8 mouse cellular contexts compared by ENCODE assay signal in the genomic region with DNA sequence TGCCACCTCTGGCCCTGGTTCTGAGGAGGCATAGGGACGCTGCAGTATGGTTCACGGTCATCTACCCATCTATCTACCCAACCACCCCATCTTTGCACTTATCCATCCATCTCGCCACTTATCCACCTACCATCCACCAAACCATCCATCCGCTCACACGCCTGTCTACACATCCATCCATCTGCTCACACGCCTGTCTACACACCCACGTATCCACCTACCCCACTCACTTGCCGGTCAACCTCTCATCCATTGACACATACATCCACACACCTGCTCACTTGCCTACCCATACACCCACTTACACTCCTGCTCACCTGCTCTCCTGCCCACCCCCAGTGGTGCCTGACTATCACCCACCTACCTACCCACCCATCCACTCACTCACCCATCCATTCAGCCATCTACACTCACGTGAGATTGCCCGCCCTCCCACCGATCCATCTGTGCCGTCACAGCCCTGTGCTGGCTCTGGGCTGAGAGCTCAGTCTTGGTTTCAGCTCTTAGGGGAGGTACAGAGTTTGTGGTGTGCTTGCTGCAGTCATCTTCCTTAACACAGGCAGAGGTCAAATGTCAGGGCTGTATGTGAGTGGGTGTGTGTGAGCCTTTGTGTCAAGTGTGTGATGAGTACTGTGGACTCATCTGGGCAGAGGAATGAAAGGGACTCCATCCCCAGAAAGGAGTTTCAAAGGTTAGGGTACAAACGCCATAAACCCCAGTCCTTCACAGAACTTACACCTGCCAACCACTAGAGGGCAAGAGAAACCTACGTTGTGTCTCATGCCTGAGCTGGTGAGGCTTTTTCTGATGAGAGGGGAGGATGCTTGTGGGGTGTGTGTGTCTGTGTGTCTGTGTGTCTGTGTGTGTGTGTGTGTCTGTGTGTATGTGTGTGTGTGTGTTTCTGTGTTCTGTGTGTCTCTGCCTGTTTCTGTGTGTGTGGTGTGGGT. TPM values are rescaled to one million over a fixed set of nuclear protein-coding genes. Genes with fewer than 3 reads are reported as not detected.
A peak's percentile ranks its signal among the peaks of the same experiment; 100 is the strongest.
DNase-seq lines count a peak whose midpoint lies in the region; ATAC-seq and TF ChIP-seq lines count a peak whose summit lies in the region.

No protein-coding gene starts in this region.

- peak; percentile 14 for DNase-seq in left cerebral cortex, adult 11 months (ENCODE audit: low spot score)
- no peak for DNase-seq in left cerebral cortex, postnatal 10 days (ENCODE audit: extremely low spot score in 1 of 2, low spot score in 2 of 2)
- DNase-seq in kidney, postnatal 14 days: peak; percentile 47
- DNase-seq in lung, postnatal 10 days: peak; percentile 47
- DNase-seq in splenic B cell, adult 2 months (ENCODE audit: low read depth, low spot score): peak; percentile 46
- DNase-seq in ovary, adult 18-20 months (ENCODE audit: low spot score): no peak

- TF ChIP-seq CTCF in bone marrow, adult 2 months (IDR thresholded peaks at IDR 0.05; ENCODE audit: control insufficient read depth, insufficient read depth, low read length): peak; percentile 54

- H3K4me1 ChIP-seq in bone marrow, adult 2 months (ENCODE audit: control insufficient read depth, insufficient read depth, low read length): no peaks in the 10 kb centered on the region

- no peak overlapping the region for H3K4me3 ChIP-seq in bone marrow, adult 2 months (replicated peaks; ENCODE audit: control insufficient read depth, low read depth, low read length)

- H3K27ac ChIP-seq in bone marrow, adult 2 months (ENCODE audit: control insufficient read depth, insufficient read depth, low read depth, low read length, poor library complexity): no peak overlapping the region

- peak; percentile 74 for ATAC-seq in erythroid progenitor cell, adult 5-6 weeks (replicated peaks; ENCODE audit: low FRiP score, poor library complexity, severe bottlenecking)

- no peak for TF ChIP-seq POLR2A in bone marrow, adult 2 months (IDR thresholded peaks at IDR 0.05; ENCODE audit: borderline replicate concordance, control insufficient read depth, low read depth, low read length)

- H3K27me3 ChIP-seq in splenic B cell, adult 2 months (ENCODE audit: control insufficient read depth, insufficient read depth, low read length, poor library complexity, severe bottlenecking): no peaks in the 10 kb centered on the region

- intact Hi-C loops in left cerebral cortex, postnatal 10 days (cut with DNase I): loop anchor here (2.0 to 5.0 kb wide), 4 partner anchors 77 to 237 kb away; partner anchors contain the start of genes Arhgef16, Trp73 and Wrap73

- no peaks in the 10 kb centered on the region for H3K36me3 ChIP-seq in splenic B cell, adult 2 months (ENCODE audit: control insufficient read depth, insufficient read depth, low read length, poor library complexity, severe bottlenecking)

- WGBS in bone marrow, adult 2 months: 51% methylated on average over 14 of the region's 14 CpGs

RNA-seq across cellular contexts. Expression of gene Ccdc27, which starts 22.6 kb away (rescaled TPM):
- total RNA-seq in left cerebral cortex, postnatal 10 days (2021): under 1 TPM; 0.43 to 0.65 TPM
- polyA plus RNA-seq in bone marrow, adult 2 months (2011; ENCODE audit: insufficient read depth, insufficient read length, low replicate concordance, missing spikeins): not detected in 2 replicates
- total RNA-seq in erythroid progenitor cell, adult 5-6 weeks (2015; ENCODE audit: low replicate concordance): not detected in 2 replicates
- total RNA-seq in erythroid progenitor cell, adult 5-6 weeks (2017; ENCODE audit: low replicate concordance): not detected in 2 replicates

RNA-seq across cellular contexts. Expression of gene Smim1, which starts 39.1 kb away (rescaled TPM):
- total RNA-seq in left cerebral cortex, postnatal 10 days (2021): 1 to 10 TPM; 2.4 to 2.8 TPM
- polyA plus RNA-seq in bone marrow, adult 2 months (2011; ENCODE audit: insufficient read depth, insufficient read length, low replicate concordance, missing spikeins): 67.7 and 73.2 TPM in 2 replicates
- 62.0 and 72.9 TPM in 2 replicates for total RNA-seq in erythroid progenitor cell, adult 5-6 weeks (2015; ENCODE audit: low replicate concordance)
- total RNA-seq in erythroid progenitor cell, adult 5-6 weeks (2017; ENCODE audit: low replicate concordance): 26.7 and 39.6 TPM in 2 replicates

RNA-seq across cellular contexts. Expression of gene Lrrc47, which starts 53.6 kb away (rescaled TPM):
- total RNA-seq in left cerebral cortex, postnatal 10 days (2021): 10 to 100 TPM; 54.8 to 58.4 TPM
- polyA plus RNA-seq in bone marrow, adult 2 months (2011; ENCODE audit: insufficient read depth, insufficient read length, low replicate concordance, missing spikeins): 26.3 and 28.8 TPM in 2 replicates
- total RNA-seq in erythroid progenitor cell, adult 5-6 weeks (2015; ENCODE audit: low replicate concordance): 11.5 and 13.8 TPM in 2 replicates
- total RNA-seq in erythroid progenitor cell, adult 5-6 weeks (2017; ENCODE audit: low replicate concordance): 53.3 and 61.0 TPM in 2 replicates

Comparison
In these comparisons a context has a peak if more than half of its experiments do, and no peak if none do; other contexts are left out.
1. DNase-seq: peak in left cerebral cortex, adult 11 months (single experiment), kidney, postnatal 14 days (single experiment), lung, postnatal 10 days (single experiment) and splenic B cell, adult 2 months (single experiment); none in left cerebral cortex, postnatal 10 days (0 of 2) and ovary, adult 18-20 months (single experiment).
2. RNA of gene Smim1, which starts 39.1 kb away (total RNA-seq): 26.7 to 72.9 TPM in erythroid progenitor cell, adult 5-6 weeks; 2.4 to 2.8 TPM in left cerebral cortex, postnatal 10 days; every median in the first group is over 4 times any median in the second.